Mouse (Mus musculus) CD4-positive helper T cell, adult 2 months (primary cell): ENCODE measurements around the gene Ttll7.

ENCODE experiments used
- DNase-seq: peaks from one replicate; pipeline ENCODE4 v3.0.0-alpha.2; 2012; ENCODE audit warnings: low read depth, missing footprints, low spot score

Ttll7 gene

DNA sequence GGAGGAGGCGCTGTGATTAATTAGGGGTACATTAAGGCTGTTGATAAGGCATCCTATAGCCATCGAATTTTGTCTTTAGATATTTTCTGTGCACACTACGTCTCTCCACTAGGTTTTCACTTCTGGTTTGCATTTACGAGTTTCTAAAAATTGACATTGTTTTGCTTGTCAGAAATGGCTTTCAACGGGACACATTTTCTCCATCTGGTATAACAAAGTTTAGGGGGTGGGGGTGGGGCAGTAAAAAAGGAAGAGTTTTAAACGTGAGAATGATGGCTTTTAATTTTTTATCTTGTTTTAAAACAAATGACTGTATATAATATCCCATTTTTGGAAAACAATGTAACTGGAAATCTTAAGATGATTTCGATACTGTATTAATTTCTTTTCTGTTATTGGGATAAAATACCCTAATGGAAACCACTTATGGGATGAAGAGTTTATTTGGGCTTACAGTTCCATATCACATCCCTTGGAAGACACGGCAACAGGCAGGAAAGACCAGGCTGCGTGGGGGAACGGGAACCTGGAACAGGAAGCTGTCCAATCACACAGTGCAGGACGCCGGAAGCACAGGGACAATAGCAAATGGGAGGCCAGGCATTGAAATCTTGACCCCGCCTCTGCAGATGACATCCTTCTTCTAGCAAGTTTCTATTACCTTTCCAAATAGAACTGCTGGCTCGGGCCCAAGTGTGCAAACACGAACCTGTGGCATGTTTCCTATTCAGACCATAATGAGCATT is 142.7 kb downstream of the Ttll7 start:
- no peak for DNase-seq

- no peak for DNase-seq
Observed at GRCm38 (mm10) chr3:146999148-146999547, 147.0 kb downstream of the Ttll7 start.

GRCm38 (mm10) chr3:147000963-147001362 is 148.8 kb downstream of the Ttll7 start:
- no peak for DNase-seq

GRCm38 (mm10) chr3:147001557-147001956 is 149.4 kb downstream of the Ttll7 start:
- no peak for DNase-seq

DNA sequence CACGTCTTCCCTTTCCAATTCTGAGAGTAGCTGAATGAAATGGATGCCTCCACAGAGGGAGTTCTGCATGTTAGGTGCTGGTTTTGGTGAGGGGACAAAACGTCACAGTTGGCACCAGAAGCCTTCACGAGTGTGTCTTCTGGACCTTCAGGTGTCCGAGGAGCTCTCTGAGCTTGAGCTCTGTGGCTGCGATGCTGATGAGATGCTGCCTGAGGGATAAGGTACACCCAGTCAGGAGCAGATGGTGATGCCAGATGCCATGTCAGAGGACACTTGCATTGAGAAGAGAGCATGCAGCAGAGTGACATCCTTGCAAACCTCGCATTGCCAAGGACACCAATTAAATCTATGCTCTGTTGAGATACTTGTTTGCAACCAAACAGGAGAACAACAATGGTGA is 164.3 kb downstream of the Ttll7 start:
- no peak for DNase-seq

DNA sequence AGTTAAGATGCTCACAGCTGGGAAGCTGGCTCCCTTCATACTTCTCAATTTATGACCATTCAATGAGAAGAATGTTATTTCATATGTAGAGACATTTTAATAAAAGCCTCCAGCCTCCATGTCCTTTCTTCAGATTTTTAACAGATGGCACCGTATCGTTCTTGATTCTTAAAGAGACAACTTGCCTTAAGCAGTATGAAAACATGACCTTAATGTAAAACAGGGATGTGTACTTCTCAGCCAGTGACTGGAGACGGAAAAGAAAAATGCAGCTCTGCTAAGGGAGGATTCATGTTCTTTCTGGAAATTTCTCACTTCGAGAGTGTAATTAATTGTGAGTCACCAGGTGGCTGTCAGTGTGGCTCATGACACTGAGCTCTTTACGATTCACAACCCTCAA is 167.3 kb downstream of the Ttll7 start:
- no peak for DNase-seq

GRCm38 (mm10) chr3:147026248-147026647 is 174.1 kb downstream of the Ttll7 start:
- DNase-seq, result no peak

- no peak for DNase-seq
Observed at GRCm38 (mm10) chr3:147028382-147028781, 176.2 kb downstream of the Ttll7 start.

GRCm38 (mm10) chr3:147029718-147030117 is 177.6 kb downstream of the Ttll7 start:
- DNase-seq, result no peak

DNA sequence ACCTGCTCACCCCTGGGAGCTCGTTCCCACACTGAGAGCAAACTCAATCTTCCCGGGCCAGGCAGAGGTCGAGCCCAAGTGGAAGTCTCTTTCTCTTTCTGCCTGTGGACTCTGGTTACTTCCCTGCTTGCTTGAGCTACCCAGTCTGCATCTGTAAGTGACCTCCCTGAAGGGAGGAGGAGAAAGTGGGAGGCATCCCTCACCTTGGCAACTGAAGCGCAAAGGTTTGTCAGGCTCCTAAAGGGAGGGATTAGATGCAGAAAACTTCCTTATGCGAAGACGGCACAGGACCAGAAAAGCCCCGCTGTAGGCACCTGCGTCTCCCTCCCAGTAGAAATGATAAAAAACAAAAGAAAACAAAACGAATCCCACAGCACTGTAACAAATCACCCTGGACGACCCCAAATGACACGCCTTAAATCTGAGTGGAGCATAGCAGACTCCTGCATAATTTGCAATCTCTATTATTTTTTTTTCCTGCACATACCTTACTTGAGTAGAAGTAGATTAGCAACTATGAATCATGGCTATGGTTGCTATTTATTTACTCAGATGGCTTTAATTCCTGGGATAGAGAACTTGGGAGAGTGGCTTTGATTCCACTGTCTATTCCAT is 178.2 kb downstream of the Ttll7 start:
- DNase-seq, result no peak
